Mouse (Mus musculus) cerebellum, adult 11 months (tissue): ENCODE data around the gene Ildr1.

ENCODE experiments used
- DNase-seq: peaks from one replicate; pipeline ENCODE4 v3.0.0; 2022

Gene Ildr1

GRCm38 (mm10) chr16:36693818-36694413, at the start of gene Ildr1:
Ildr1 (plus strand) TSS chr16:36693978.
- DNase-seq = no peak

GRCm38 (mm10) chr16:36645124-36645523, 48.7 kb upstream of the Ildr1 start:
- no peak for DNase-seq

GRCm38 (mm10) chr16:36649304-36649703, 44.5 kb upstream of the Ildr1 start:
- no peak for DNase-seq

DNA sequence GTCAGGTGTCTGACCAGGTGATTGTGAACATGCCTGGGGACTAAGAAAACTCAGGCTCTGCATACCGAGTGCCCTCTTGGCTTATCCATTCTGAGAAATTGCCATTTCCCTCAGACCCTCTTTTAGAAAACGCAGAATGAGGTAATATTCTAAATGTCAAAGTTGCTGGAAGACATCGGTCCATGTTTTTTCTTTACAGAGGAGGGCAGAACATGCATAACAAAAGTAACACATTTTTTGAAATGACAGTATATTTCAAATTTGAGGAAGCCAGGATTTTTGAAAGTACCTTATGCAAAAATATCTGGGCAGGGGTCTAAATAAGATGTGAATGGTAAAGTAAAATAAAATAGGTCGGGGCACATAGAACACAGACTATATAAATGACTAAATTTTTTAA, 43.3 kb upstream of the Ildr1 start:
- no peak for DNase-seq

DNA sequence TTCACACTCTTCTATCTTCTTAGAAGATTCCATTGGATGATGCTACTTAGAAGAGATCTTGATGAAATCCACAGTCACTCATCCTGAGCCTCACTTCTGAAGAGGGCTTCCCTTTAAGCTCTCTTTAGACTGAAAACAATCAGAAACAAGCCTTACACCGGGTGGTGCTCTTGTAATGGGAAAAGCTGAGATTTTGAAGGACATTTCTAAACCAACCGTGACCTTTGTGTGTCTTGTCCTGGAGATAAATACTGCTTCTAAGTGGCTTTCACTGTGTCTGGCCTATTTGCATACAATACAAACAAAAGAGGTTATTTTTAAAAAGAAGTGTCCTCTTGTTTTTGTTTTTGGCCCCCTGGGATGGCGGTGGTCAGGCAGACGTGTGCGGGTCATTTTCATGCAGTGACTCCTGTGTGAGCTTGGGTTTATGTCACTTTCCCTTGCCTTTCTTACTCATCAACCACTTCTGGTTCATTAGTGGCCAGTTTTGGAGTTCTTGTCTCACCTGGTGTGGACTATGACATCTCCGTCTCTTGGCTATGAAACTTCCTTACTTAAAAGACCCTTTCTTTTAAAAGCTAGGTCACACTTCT, 42.5 kb upstream of the Ildr1 start:
- DNase-seq = no peak

- no peak for DNase-seq
These were observed 38.6 kb upstream of the Ildr1 start for GRCm38 (mm10) chr16:36655199-36655598.

- no peak for DNase-seq
These were observed 37.9 kb upstream of the Ildr1 start for GRCm38 (mm10) chr16:36655910-36656309.

GRCm38 (mm10) chr16:36661330-36661729, 32.4 kb upstream of the Ildr1 start:
- DNase-seq = no peak

GRCm38 (mm10) chr16:36663484-36663883, 30.3 kb upstream of the Ildr1 start:
- DNase-seq = no peak

GRCm38 (mm10) chr16:36665782-36666181, 28.0 kb upstream of the Ildr1 start, which contains the start of gene Cd86:
Cd86 (minus strand) TSS chr16:36666081.
- DNase-seq = no peak

DNA sequence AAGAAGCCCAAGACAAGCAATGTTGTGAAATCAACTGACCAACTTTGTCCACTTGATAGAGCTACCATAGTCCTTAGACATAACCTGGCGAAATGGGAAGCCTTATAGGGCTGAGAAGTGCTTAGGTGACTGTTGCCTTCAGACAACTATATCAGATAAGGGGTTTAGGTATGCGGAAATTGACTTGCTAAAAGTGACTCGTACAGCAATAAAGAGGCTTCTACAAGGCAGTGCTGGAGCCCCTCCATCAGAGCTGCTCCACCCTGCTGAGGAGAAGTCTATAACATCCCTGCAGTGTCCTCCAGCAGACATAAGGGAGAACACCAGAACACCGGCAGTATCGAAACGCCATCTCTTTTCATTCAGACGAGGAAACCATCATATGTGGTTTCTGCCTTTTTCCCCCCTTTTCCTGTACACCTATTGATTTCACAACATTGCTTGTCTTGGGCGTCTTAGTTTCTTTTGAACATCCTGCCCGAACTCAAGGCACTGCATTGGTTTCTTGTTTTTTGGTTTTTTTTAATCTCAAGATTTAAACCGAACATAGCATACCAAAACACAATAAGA, 27.2 kb upstream of the Ildr1 start:
- no peak for DNase-seq

DNA sequence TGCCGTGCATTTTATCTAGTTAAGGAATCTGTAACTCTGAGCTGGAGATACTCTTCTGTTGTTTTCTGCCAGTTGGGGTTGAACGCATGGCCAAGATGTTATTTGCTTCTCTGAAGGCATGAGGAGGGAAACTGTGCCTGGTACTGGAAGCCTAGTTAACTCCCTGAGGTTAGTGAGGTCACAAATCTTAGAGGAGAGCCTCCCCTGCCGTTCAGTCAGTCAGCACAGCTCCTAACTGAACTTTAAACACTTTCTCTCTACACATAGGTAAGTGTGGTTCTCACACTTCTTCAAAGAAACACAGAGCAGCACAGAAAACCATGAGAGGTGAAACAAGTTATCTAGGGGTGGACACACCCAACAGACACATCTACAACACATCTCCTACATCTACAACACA, 23.2 kb upstream of the Ildr1 start:
- DNase-seq = no peak

DNA sequence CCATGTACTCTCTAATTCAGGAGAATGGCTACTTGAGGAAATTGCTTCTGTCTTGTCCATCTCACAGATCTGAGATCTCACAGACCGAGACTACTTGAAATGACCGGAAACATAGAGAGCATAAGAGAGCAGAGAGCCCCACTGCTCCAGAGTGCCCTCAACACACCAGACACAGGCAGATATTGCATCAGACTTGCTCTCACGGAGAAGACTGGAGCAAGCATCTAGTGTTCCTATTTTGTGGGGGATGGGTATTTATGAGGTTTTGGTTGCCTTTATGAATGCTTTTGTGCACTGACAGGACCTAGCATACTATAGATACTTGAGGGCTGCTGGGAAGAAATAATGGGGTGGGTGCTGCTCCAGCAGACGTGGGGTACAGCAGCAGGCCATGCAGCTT, 20.6 kb upstream of the Ildr1 start:
- no peak for DNase-seq

DNA sequence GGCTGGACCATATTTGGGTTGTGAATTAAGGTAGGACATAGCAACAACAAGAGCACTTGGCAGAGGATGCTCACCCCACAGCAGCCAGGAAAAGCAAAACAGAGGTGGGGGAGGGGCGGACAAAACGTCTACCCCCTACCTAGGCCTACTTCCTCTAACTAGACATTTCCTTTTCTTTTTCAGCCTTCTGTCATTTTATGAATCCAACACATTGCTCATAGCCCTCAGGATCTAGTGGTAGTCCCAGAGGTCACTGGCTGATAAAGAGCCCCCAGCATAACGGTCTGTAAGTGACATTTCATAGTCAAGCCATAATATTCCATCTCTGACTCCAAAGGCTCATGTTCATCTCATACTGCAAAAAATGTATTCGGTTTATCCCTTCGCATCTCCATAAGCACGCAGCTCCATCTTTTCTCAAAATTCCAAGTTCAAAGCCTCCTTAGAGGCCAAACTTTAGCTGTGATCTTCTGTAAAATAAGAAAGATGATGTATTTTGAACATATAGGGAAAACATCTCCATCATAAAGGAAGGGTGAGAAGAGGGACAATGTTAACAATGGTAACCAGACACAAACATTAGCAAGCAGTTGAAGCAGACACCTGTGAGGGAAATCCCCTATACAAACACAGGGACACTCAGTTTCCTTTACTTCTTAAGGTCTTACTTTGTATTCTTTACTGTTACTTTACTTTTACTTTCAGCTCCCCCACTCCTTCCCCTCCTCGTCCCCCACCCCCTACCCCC, 19.1 kb upstream of the Ildr1 start:
- no peak for DNase-seq

DNA sequence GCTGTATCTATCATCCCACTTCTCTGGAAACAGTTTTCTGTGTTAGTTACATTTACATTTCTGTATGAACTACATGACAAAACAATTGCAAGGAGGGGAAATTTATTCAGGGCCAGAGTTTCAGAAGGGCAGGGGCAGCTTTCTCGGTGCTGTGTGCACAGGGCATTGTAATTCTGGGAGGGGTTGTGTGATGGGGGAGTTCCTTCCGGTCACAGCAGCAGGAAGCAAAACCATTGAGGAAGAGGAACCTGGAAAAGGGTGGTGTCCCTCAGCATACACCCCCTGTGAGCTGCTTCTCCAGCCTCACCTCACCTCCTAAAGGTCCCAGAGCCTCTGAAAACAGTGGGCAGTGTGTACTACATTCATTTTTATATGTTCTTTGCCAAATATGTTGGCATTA, 18.5 kb upstream of the Ildr1 start:
- no peak for DNase-seq

- DNase-seq = no peak
These were observed 17.9 kb upstream of the Ildr1 start for GRCm38 (mm10) chr16:36675902-36676301.

DNA sequence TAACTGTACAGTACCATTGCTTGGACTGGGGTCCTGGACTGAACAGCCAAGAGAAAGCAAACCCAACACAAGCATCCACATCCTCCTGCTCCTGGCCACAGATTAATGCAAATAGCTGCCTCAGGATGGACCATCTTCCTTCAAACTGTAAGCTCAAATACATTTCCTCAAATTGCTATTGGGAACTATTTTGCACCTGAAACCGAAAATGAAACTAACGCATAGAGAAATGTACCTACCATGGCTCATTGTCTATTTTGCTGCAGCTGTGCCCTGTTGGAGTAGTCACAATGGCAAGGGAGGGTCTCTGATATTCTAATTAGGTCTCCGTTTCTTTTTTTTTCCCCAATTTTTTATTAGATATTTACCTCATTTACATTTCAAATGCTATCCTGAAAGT, 11.9 kb upstream of the Ildr1 start:
- no peak for DNase-seq

- no peak for DNase-seq
These were observed 9.4 kb upstream of the Ildr1 start for GRCm38 (mm10) chr16:36684325-36684918.

GRCm38 (mm10) chr16:36688076-36688475, 5.7 kb upstream of the Ildr1 start:
- DNase-seq = no peak

DNA sequence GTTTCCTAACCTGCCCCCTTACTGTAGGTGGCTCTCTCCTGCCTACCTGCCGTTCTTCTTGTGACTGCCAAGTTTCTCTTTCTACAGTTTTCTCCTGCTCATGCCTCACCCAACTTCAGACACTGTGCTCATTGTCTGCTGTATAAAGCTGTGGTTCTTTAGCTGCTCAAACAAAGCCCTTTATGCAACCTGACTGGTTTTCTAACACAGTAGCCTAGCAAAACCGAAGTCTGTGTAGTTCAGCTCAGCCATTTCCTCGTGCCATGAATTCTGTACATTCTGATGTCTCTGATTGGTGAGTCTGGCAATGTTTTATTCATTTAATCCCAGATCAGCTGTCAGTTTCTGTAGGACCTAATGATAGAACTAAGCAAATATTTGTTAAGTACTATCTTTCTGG, 2.3 kb upstream of the Ildr1 start:
- no peak for DNase-seq

DNA sequence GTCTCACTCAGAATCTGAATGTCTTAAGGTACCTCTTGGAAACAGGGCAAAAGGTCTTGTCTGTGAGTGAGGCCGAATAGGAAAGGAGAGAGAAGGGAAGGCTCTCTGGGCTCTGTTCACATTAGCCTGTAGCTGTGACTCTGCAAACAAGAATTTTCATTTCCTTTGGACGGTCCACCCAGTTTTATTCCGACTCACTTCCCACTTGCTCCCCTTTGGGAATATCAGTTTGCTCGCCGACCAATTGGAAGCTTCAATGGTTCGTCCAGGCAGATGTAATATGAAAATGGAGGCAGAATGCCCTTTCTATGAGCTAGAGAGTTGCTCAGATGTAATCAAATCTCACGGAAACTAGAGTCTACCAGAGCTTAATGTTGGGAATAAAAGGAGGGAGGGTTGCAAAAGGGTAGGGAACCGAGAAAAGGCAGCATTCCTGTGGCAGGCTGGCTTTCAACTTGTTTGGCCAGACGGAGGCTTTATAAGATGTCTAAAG, 1.1 kb downstream of the Ildr1 start:
- no peak for DNase-seq

GRCm38 (mm10) chr16:36697331-36697730, 3.6 kb downstream of the Ildr1 start:
- no peak for DNase-seq

GRCm38 (mm10) chr16:36700484-36700883, 6.7 kb downstream of the Ildr1 start:
- no peak for DNase-seq
